Mouse (Mus musculus): ENCODE measurements at regions not wholly inside any gene's neighbourhood (a gene's known extent, or its start where the extent isn't known, plus 50 kb on each side); places are given as distances from the start of the nearest gene placed in this dataset.

DNA sequence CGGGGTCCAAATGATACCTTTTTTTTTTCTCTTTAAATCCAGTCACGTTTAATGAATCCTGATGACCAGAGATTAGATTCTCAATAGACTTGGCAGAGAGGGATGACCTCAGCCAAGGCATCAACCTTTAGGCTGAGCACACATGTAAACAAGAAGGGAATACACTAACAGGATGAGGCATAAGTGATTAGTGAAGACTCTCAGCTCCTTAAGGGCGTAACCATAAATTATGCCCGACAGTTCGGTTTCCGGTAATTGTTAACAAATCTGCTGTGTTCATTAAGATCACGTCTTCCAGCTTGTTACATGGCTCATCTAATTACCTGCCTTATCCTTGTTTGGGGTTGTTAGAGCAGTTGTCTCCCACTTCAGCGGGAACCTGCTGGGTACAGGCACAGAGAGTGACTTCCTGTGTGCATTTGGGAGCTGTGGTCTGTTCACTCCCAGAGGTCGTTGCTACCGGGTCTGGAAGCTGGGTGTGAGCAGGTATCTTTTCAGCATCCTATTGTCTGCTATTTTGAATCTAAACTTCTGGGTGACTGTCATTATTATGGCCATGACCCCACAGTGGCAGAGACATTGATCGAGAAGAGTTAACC lies 265.1 kb downstream of the Mpdz start:
- no peak for ATAC-seq (replicated peaks; ENCODE audit: low read depth, poor library complexity, severe bottlenecking)

DNA sequence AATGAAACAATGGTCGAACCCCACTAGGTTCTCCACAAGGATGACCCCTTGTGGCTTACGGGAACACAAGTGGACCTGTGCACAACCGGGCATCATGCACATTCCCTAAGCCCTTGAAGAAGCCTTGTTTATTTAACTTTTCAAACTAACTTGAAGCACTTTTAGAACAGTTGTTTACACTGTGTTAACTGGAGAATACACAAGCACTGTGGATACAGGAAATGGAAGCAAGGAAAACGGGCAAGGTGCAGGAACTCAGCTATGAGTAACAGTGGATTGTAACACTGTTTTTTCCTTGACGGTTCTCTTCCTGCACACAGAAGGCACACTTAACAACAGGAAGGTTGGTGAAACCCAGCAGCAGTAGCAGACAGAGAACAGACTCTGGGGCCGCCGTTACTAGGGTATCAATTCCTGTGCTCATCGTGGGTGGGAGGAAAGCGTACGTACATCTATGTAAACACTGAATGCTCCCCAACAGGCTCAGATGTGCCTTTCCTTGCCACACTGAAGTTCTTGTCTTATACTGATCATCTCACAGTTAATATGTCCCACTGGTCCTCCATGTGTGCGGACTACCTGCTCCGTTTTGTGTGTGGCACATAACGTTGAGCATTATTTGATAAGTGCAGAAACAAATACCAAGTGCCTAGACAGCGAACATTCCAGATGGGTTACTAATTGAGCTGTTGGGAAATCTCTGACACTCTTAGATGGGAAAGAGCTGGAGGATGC lies 264.4 kb downstream of the Mpdz start:
- ATAC-seq (replicated peaks; ENCODE audit: low read depth, poor library complexity, severe bottlenecking) = 0 out of 2 replicates have a peak, but pooled peaks have one; percentile 15

DNA sequence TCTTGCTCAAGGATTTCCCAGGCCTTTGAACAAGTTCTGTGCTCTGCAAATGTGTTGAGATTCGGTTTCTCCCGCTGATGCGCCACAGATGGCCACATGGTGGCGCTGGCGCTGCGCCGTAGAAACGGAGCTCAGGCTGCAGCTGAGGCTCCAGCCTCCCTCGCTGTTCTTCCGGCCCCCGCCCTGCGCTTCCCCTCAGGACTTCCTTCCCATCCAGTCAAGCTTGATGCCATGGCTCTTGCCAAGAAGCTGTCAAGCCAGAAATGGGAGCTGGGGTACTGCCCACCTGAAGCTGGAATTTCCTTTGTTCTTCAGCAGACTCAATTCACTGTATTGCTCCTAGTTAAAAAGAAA lies 263.9 kb downstream of the Mpdz start:
- peak; percentile 98 for ATAC-seq (replicated peaks; ENCODE audit: low read depth, poor library complexity, severe bottlenecking)

DNA sequence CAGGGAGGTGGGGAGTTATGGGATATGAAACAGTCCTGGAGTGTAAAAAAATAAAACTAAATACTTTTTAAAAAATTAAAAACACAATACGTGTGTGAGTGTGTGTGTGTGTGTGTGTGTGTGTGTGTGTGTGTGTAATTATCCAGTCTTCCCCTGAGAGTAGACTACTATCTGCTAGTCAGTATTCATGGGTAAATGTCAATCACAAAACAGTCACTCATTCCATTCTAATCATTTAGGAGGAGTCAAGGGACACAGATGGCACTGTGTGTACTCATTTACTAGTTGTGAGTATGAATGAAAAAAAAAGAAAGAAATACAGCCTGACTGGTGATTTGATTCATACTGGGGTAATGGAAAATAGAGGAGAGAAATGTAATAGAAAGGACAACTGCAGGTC lies 226.5 kb downstream of the Mpdz start:
- no peak for ATAC-seq (replicated peaks; ENCODE audit: low read depth, poor library complexity, severe bottlenecking)

DNA sequence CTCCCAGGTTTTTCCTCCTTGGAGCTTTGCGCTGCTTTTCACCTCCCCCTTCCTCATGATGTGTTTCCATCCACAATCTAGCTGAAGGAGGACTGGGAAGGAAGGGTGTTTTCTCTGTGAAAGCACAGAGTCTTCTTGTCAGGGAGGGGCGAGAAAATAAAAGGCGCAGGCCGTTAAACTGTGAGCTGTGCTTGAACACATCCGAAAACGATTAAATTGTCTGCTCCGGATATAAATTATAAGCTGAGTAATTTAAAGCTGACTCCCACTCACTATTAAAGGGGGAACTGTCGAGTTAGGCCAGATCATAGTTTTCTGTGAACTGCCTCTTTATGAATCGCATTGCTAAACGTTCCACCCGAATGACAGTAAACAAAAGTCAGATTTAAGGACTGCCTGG lies 224.6 kb downstream of the Mpdz start:
- ATAC-seq (replicated peaks; ENCODE audit: low read depth, poor library complexity, severe bottlenecking) = no peak

DNA sequence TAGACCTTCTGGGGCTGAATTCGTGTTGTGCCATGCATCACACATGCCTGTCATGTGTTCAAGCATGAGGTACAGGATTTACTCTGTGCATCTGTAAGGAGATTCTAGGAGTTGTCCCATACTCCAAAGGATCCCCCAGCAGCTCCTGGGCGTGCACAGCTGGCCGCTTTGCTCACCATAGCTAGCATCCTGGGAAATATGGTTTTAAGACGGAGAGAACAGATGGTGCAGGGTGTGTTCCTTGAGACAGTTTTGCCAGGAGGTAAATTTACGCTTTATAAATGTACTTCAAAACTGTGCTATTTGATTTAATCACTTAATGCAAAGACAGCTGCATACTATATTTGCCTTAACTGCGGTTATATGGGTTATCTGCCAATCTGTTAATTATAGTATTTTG lies 220.6 kb downstream of the Mpdz start:
- ATAC-seq (replicated peaks; ENCODE audit: low read depth, poor library complexity, severe bottlenecking) = no peak

DNA sequence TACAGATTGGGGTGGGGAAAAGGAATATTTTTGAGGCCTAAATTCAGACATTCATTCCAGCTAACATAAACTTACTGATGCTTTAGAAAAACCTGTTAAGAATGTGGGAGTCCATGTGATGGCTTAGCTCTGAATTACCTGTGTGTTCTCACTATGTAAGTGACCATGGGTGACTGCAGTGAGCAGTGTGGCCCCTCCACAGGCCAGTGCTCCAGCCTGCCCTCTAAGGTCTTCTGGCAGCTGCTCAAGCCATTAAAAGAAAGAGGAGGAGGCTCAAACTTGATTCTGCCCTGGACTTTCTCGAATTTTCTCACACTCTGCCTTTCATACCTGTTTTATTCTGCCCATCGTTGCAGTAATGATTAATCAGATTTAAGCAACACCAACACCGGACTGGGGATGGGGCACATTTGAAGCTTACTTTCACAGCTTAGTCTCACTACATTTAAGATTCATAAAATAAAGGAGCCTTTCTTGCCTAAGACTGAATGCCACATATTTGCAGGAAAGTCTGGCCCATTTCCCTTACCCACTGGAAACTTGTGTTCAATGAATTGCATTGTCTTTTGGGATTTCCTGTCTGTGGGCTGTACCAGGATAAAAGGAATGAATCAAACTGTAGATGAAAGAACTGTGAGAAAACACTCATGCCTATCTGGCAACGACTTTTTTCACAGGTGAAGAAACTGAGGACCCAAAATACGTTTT lies 220.0 kb downstream of the Mpdz start:
- ATAC-seq (replicated peaks; ENCODE audit: low read depth, poor library complexity, severe bottlenecking) = no peak

All from common myeloid progenitor, adult 5-6 weeks (primary cell).